Mouse (Mus musculus) urinary bladder, postnatal 25 days (tissue): ENCODE measurements around the gene Tet1.
"Not testable (repeated sequence)": the region's sequence is repeated elsewhere in the genome, so short reads cannot be mapped to it uniquely, and the experiment has no call there.

Experiments
- DNase-seq: peaks from one replicate; pipeline ENCODE4 v3.0.0; 2022; ENCODE audit warnings: low spot score

The Tet1 gene

DNA sequence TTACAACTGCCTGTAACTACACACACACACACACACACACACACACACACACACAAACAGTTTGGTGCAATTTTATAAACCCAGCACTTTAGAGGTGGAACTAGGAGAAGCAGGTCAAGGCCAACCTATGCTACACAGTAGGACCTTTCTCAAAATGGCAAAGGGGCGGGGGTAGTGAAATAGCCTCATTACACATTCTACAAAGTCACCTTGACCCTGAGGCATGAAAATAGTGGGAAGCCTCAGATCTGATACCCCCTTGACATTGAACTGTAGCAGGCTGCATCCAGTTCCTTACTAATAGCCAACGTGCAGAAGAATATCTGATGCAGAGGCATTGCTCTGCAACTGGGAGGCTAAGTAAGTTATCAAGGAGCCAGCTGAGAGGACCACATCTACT lies 60.0 kb downstream of the Tet1 start:
- DNase-seq = no peak

DNA sequence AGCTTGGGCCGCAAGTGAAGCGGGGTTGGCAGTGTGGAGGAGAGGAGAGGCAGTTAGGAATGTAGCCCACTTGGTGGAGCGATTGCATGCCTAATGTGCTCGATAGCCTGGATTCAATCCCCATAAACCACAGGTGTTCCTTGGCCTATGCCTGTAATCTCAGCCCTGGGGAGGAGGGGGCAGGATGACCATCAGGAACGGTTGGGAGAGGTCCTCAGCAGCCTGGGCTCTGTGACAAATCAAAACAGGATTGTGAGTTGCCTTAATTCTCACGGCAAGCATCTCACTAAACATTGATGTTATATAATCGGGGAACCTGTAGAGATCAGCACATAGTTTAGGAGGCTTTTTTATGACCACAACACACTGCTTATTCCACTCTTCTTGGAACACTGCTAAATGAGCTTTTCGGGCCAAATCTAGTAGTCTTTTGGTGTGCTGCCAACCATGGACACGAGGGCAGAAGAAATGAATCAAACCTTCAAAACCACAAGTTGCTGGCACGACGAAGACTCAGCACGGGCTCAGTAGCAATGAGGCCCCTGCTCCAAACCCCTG lies 61.6 kb downstream of the Tet1 start:
- DNase-seq = no peak

DNA sequence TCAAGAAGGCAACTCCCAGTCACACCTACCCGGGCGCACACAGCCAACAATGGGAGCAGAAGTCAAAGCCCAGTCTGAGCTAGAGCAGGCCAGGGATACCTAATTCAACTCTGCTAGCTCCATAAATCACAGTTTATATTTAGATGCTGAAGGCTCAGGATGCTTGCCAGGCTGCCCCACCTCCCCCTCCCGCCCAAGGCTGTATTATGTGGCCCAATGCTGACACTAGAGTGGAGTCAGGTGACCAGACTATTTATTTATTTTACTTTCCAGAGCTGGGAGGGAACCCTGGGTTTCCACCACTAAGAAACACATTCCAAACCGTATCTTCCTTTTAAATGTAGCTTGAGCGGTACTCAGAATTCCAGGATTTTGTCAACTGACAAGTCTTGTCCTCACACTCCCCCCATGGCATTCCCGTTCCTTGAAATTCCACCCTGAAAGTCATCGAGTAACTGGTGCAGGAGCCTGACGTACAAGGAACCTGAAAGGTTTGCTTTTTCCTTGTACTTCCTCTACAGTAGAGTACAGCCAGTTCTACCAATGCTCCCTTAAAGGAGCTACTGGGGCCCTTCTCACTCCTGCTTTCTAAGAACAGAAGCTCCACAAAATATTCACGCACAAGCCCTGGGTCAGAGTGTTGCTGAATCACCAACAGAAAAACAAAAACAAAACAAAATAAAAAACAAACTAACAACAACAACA lies 64.9 kb downstream of the Tet1 start:
- no peak for DNase-seq

DNA sequence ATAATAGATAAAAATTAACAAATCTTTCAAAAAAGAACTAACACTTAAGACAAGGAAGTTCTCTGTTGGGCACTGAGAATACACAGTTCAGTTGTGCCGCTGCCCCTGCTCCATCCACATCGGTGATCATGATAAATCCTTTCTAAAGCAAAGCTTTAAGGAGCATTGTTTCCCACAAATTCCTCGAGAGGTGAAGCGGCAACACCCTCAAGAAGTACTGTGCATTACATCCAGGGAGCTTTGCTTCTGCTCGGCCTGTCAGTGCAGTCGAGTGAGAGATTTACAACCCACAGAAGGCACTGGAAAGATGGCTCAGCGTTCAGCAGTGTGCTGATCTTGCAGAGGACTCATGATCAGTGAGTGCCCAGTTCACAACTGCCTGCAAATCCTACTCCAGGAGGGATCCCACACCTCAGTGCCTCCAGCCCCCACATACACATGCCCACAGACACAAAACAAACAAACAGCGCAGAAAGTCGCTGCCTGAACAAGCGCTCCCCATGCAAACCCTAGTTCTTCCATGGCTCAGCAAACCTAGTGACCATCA lies 66.8 kb downstream of the Tet1 start:
- DNase-seq = no peak

DNA sequence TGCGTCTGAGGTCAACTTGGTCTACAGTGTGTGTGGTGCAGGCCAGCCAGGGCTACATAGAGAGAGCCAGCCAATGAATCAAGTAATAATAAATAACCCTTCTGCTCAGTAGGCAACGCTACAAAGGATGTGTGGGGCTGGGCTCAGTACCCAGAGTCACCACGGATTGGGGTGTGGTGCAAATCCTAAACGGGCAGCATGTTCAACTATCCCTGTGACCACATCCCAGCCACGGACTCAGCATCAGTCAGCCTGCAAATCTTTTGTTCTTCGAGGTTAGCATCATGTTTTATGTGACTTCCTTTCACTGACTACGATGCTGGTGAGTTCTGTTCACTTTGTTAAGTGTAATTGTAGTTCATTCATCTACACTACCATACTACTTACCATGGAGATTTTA lies 68.1 kb downstream of the Tet1 start:
- DNase-seq = no peak

DNA sequence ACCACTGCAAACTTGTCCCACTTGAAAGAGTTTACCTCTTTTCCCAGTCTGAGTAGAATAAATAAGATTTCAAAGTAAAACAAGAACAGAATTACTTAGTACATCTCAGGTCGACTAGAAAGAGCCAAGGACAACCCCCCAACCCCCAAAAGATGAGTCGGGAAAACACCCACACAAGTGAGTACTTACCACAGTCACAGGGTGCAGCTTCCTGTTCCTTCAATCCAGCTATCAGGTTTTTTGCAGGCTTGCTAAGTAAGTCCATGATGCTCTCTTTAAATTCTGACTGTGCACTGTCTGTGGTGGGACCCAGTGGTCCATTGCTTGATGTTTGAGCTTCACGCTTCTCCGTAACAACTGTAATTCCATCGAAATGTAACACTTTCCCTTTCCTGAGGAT lies 70.8 kb downstream of the Tet1 start:
- DNase-seq = no peak

DNA sequence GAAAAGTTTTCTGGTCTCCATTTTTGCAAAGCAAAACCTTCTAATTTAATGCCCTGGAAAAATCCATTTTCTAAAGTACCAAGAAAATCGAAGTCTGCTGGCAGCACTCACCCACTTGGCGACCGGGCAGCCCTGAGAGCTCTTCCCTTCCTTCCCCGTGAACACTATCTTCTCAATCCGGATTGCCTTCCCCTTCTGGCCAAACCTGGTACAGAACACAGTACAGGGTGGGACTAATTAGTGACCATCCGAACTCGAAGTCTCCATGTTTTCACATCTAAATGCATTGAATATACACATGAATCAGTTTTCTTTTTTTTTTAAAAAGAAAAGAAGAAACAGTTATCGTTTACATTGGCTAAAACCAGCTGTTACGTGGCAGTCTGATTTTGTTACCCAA lies 76.0 kb downstream of the Tet1 start:
- no peak for DNase-seq

GRCm38 (mm10) chr10:62831546-62831945 lies 77.2 kb downstream of the Tet1 start:
- DNase-seq = no peak

GRCm38 (mm10) chr10:62824474-62824873 lies 84.3 kb downstream of the Tet1 start:
- DNase-seq = no peak

DNA sequence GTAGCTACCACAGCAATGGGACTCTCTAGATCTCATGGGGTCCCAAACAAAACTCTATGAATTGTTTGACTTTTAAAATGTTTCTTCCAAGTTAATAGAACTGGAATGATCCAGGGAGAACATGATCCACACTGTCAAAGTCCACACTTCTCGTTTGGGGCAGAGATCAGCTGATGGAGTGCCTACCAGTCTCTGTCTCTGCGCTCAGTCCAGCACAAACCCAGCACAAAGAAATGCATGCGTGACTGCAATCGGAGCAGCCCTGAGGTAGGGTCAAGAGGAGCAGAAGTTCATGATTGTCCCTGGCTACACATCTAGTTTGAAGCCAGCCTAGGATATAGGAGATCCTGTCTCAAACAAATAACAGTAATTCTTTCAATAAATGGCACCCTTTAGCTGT lies 85.4 kb downstream of the Tet1 start:
- DNase-seq = no peak

GRCm38 (mm10) chr10:62810010-62810409 lies 98.8 kb downstream of the Tet1 start:
- DNase-seq = no peak

DNA sequence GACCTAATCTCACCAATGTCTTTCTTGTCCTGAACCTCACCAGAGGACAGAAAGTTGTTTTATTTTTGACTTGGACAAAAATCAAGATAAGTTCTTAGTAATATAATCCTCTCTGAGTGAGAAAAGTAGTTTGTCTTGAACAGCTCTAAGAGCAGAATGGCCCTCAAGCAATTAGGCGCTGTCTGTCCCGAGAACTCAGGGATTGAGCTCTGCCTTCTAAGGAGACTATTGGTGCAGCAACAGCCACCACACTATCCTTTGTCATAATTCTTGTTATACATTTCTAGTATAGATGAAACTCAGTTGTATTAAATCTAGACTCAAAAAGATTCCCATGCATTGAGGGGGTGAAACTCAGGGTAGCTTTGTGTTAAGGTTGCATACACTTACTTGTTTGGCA lies 100.0 kb downstream of the Tet1 start:
- DNase-seq = no peak

- DNase-seq = no peak
These were observed 100.5 kb downstream of the Tet1 start for GRCm38 (mm10) chr10:62808316-62808715.

DNA sequence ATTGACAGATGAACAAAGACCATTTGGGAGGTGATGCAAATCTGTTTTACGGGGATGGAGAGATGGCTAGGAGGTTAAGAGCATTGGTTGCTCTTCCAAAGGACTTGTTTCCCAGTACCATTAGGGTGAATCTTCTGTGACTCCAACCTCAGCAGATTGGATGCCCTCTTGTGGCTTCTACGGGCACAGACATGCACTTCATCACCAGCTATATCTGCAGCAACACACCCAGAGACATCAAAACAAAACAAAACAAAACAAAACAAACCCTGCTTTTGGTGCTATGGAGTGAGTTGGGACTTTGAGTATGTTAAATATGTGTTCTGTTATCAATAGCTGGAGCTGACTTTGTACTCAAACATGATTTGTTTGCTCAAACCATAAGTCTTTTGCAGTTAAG lies 104.7 kb downstream of the Tet1 start:
- DNase-seq = no peak

- no peak for DNase-seq
These were observed 105.5 kb downstream of the Tet1 start for GRCm38 (mm10) chr10:62803296-62803695.

GRCm38 (mm10) chr10:62794221-62794620 lies 114.6 kb downstream of the Tet1 start:
- DNase-seq = no peak

GRCm38 (mm10) chr10:62793091-62793453 lies 115.7 kb downstream of the Tet1 start:
- DNase-seq = no peak

GRCm38 (mm10) chr10:62792177-62793090 lies 116.4 kb downstream of the Tet1 start, which contains the start of gene Ccar1:
Ccar1 (minus strand) TSS chr10:62792286.
- DNase-seq = peak; percentile 100

GRCm38 (mm10) chr10:62791251-62792176 lies 117.3 kb downstream of the Tet1 start:
- DNase-seq = no peak

- not testable (repeated sequence) for DNase-seq
These were observed 127.0 kb downstream of the Tet1 start for GRCm38 (mm10) chr10:62781776-62782175.
